Mouse (Mus musculus) forebrain, embryonic 13.5 days (tissue): Measurements from ENCODE around the gene Mrps35. TPM values are rescaled to one million over a fixed set of nuclear protein-coding genes. Genes with fewer than 3 reads are reported as not detected.

ENCODE experiments used
- ATAC-seq: fragments of 200-750 bp; cut with Nextera tagmentation; 2 replicates; pipeline ENCODE4 v1.8.0; 2017
- H3K27ac ChIP-seq: fragments of 300-500 bp; sonication (generic); 2 replicates; pipeline ENCODE4 v1.5.1; 2015; ENCODE audit warnings: inconsistent platforms, mild to moderate bottlenecking, moderate library complexity
- H3K27me3 ChIP-seq: fragments of 300-500 bp; sonication (generic); 2 replicates; pipeline ENCODE4 v1.6.1; 2015; ENCODE audit warnings: mild to moderate bottlenecking, inconsistent platforms
- H3K36me3 ChIP-seq: fragments of 300-500 bp; sonication (generic); 2 replicates; pipeline ENCODE4 v1.6.1; 2015; ENCODE audit warnings: mild to moderate bottlenecking, inconsistent platforms; ENCODE audit not compliant: poor library complexity, severe bottlenecking
- H3K4me1 ChIP-seq: fragments of 300-500 bp; sonication (generic); 2 replicates; pipeline ENCODE4 v1.6.1; 2015; ENCODE audit warnings: inconsistent platforms
- H3K4me2 ChIP-seq: fragments of 300-500 bp; sonication (generic); 2 replicates; pipeline ENCODE4 v1.6.1; 2015; ENCODE audit warnings: inconsistent platforms, mild to moderate bottlenecking, moderate library complexity
- H3K4me3 ChIP-seq: fragments of 300-500 bp; sonication (generic); 2 replicates; pipeline ENCODE4 v1.5.1; 2015; ENCODE audit warnings: mild to moderate bottlenecking, inconsistent platforms
- H3K9ac ChIP-seq: fragments of 300-500 bp; sonication (generic); 2 replicates; pipeline ENCODE4 v1.6.1; 2015; ENCODE audit warnings: mild to moderate bottlenecking, inconsistent platforms
- H3K9me3 ChIP-seq: fragments of 300-500 bp; sonication (generic); replicated peaks from 2 replicates; pipeline ENCODE4 v1.6.1; 2016; ENCODE audit warnings: inconsistent platforms
- WGBS: fragments of 180-500 bp; shearing (Covaris S2); methylation state at CpG from one replicate; pipeline ENCODE4 v1.1.7; 2015; 5-methylcytosine and 5-hydroxymethylcytosine counted together
- polyA plus RNA-seq: library from polyadenylated mRNA; unstranded; fragments of >200 nt; fragmentation: Nextera tagmentation; extraction: Ambion mirVana; gene quantifications from 2 replicates; pipeline ENCODE4 v1.2.1, GENCODE M21; 2015

Mrps35 gene
- polyA plus RNA-seq, 1 experiment from 2014 or later, result 99.0 TPM

GRCm38 (mm10) chr6:147032303-147032925, 10.2 kb upstream of the Mrps35 start, which contains the start of gene Rep15:
Gene Rep15, plus strand, starts transcription at chr6:147032584.
- Histone ChIP-seq H3K4me1 (no peaks in the 10 kb centered on the region), H3K27me3 (no peaks in the 10 kb centered on the region), H3K36me3 (no peaks in the 10 kb centered on the region; the same call in 1 of the 2 replicates), H3K9me3 (no peaks in the 10 kb centered on the region), H3K9ac (no peak within 1 kb of the TSS), H3K27ac (no peak within 1 kb of the TSS), H3K4me2 (no peak within 1 kb of the TSS), H3K4me3 (no peak within 1 kb of the TSS)
- no peak for ATAC-seq
- 29% methylated on average over 13 of the region's 13 CpGs for WGBS

GRCm38 (mm10) chr6:147043633-147044032, 1.1 kb downstream of the Mrps35 start:
- Histone ChIP-seq H3K27me3 (0 out of 2 replicates have a peak, but pooled peaks cover 8% of the 10 kb centered on the region), H3K36me3 (peaks cover 21% of the 10 kb centered on the region), H3K4me2 (peak overlapping the region; percentile 75), H3K4me1 (peaks cover 16% of the 10 kb centered on the region), H3K27ac (no peak overlapping the region), H3K9me3 (no peaks in the 10 kb centered on the region), H3K9ac (peak overlapping the region; percentile 93), H3K4me3 (peak overlapping the region; percentile 87)
- WGBS, result 55% methylated on average over 7 of the region's 7 CpGs
- no peak for ATAC-seq

DNA sequence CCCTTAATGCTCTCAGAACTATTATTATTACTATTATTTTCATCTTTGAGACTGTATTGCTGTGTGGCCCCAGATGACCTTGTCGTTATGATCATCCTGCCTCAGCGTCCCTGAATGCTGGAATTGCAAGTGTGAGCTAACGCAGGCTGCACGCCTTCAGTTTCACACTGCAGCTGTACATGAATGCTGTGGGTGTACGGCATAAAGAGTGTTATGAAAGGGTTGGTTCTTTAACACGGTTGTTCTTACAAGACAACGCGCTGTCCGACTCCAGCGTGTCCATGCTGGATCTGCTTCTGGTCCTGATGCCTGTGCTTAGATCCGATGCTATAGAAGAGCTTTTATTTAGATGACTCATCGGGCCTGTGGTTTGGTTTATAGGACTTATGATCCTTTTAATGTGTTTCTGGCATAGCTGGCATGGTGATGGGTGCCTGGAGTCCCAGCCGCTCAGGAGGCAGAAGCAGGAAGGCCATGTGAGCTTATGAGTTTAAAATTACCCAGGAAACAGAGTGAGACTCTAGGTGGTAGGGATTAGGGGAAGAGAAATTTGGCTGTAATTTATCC, 6.8 kb downstream of the Mrps35 start:
- H3K27ac ChIP-seq, result no peak overlapping the region
- H3K4me2 ChIP-seq, result no peak overlapping the region
- no peak overlapping the region for H3K9ac ChIP-seq
- no peaks in the 10 kb centered on the region for H3K27me3 ChIP-seq
- peaks cover 6% of the 10 kb centered on the region; the same call in 1 of the 2 replicates for H3K4me1 ChIP-seq
- ATAC-seq, result no peak
- H3K9me3 ChIP-seq, result no peaks in the 10 kb centered on the region
- H3K4me3 ChIP-seq, result no peak overlapping the region
- WGBS, result 97% methylated on average over 13 of the region's 13 CpGs
- H3K36me3 ChIP-seq, result peaks cover 71% of the 10 kb centered on the region

GRCm38 (mm10) chr6:147051666-147052065, 9.1 kb downstream of the Mrps35 start:
- ATAC-seq, result no peak
- H3K27me3 ChIP-seq, result no peaks in the 10 kb centered on the region
- H3K4me3 ChIP-seq, result no peak overlapping the region
- H3K9me3 ChIP-seq, result no peaks in the 10 kb centered on the region
- no peak overlapping the region for H3K27ac ChIP-seq
- peaks cover 8% of the 10 kb centered on the region; the same call in 1 of the 2 replicates for H3K4me1 ChIP-seq
- H3K9ac ChIP-seq, result no peak overlapping the region
- H3K4me2 ChIP-seq, result no peak overlapping the region
- WGBS, result 94% methylated on average over 8 of the region's 8 CpGs
- peaks cover 92% of the 10 kb centered on the region for H3K36me3 ChIP-seq

DNA sequence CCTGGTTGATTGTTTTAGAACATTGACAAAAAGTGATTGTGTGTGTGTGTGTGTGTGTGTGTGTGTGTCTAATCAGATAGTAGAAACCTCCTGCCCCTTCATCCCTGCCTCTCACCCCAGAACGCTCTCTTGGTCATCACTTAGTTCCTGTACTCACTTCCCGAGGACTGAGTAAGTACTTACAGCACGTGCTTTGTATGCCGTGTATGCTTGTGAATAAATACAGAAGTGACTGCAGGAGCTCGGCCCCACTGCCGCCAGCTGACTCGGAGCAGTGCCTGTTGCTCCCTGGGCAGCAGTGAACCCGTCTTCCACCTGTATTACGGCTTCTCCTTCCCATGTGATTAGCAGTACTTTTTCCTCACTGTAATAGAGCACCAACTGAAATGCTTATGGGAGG, 9.9 kb downstream of the Mrps35 start:
- ATAC-seq, result no peak
- H3K4me1 ChIP-seq, result peaks cover 8% of the 10 kb centered on the region; the same call in 1 of the 2 replicates

GRCm38 (mm10) chr6:147053785-147054646, 11.5 kb downstream of the Mrps35 start:
- Histone ChIP-seq H3K27ac (peak overlapping the region; percentile 11; the same call in 1 of the 2 replicates), H3K9me3 (no peaks in the 10 kb centered on the region), H3K4me3 (no peak overlapping the region), H3K36me3 (peaks cover 86% of the 10 kb centered on the region), H3K27me3 (no peaks in the 10 kb centered on the region), H3K4me1 (peaks cover 8% of the 10 kb centered on the region; the same call in 1 of the 2 replicates), H3K9ac (no peak overlapping the region), H3K4me2 (no peak overlapping the region)
- WGBS, result 70% methylated on average over 19 of the region's 19 CpGs
- peak; percentile 90 for ATAC-seq

More for the DNA sequence above, 9.9 kb downstream of the Mrps35 start:
- WGBS, result 92% methylated on average over 9 of the region's 9 CpGs
- peaks cover 91% of the 10 kb centered on the region for H3K36me3 ChIP-seq
- no peak overlapping the region for H3K4me3 ChIP-seq
- H3K27me3 ChIP-seq, result no peaks in the 10 kb centered on the region
- H3K9ac ChIP-seq, result no peak overlapping the region
- H3K27ac ChIP-seq, result no peak overlapping the region
- no peak overlapping the region for H3K4me2 ChIP-seq
- H3K9me3 ChIP-seq, result no peaks in the 10 kb centered on the region

DNA sequence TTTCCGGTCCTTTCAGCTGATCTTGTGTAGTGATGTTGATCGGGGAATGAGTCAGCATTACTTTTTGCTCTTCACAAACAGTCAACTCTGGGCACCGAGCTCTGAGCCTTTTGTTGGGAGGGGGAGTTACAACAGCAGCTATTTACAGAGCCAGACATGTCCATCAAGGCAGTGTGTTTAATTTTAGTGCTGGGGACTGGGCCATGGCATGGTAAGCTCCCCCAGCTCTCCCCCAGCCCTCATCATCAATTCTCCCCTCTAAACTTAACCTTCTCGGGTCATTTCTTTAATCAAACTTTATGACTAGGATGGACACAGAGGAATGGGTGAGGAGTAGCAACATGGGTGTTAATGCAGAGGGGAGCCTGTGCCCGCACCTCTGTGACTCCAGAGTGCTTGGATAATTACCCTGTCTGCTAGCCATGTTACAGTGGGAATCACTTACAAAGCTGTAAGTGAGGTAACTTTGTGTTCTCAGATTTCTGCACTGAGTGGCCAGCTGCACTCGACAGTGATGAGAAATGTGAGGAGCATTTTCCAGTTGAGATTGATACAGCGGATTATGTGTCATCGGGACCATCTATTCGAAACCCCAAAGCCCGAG, 12.9 kb downstream of the Mrps35 start:
- Histone ChIP-seq H3K4me2 (no peak overlapping the region), H3K9ac (no peak overlapping the region), H3K27me3 (no peaks in the 10 kb centered on the region), H3K4me1 (peaks cover 8% of the 10 kb centered on the region; the same call in 1 of the 2 replicates), H3K4me3 (no peak overlapping the region), H3K27ac (no peak overlapping the region), H3K9me3 (no peaks in the 10 kb centered on the region), H3K36me3 (peaks cover 80% of the 10 kb centered on the region)
- ATAC-seq, result no peak
- 87% methylated on average over 10 of the region's 10 CpGs for WGBS

DNA sequence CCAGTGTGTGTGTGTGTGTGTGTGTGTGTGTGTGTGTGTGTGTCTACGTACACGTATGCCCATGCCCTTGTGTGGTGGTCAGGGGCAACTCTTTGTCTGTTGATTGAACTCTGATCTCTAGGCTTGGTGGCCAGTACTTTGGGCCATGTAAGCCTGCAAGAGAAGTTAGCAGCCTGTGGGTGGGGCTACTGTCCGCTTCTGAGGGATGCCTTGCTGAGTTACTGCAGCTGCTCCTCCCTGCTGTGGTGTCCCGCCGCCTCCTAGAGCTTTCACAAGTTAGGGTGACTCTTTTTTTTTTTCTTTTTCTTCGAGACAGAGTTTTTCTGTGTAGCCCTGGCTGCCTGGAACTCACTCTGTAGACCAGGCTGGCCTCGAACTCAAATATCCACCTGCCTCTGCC, 16.8 kb downstream of the Mrps35 start:
- Histone ChIP-seq H3K4me3 (no peak overlapping the region), H3K27ac (no peak overlapping the region), H3K9me3 (no peaks in the 10 kb centered on the region), H3K4me1 (peaks cover 23% of the 10 kb centered on the region), H3K27me3 (no peaks in the 10 kb centered on the region), H3K4me2 (no peak overlapping the region), H3K36me3 (peaks cover 72% of the 10 kb centered on the region), H3K9ac (no peak overlapping the region)
- no peak for ATAC-seq
- 56% methylated on average over 7 of the region's 7 CpGs for WGBS

DNA sequence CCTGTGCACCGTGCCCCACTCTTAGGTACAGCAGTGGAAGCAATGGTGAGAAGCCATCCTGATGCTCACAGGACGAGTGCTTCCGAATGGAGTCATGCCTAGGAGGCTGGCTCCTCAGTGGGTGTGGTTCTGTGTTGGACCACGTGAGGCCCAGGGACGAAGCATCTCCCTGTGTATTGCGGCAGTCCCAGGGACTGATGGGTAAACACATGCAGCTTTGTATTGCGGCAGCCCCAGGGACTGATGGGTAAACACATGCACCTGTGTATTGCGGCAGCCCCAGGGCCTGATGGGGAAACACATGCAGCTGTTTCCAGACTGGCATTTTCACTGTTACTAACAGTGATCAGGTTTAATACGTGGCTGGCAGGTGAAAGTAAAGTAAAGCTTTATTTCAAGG, 19.1 kb downstream of the Mrps35 start:
- Histone ChIP-seq H3K9ac (no peak overlapping the region), H3K9me3 (no peaks in the 10 kb centered on the region), H3K27ac (peak overlapping the region; percentile 61), H3K4me2 (no peak overlapping the region), H3K4me1 (peaks cover 16% of the 10 kb centered on the region), H3K27me3 (no peaks in the 10 kb centered on the region), H3K4me3 (no peak overlapping the region), H3K36me3 (peaks cover 61% of the 10 kb centered on the region)
- 57% methylated on average over 9 of the region's 9 CpGs for WGBS
- peak; percentile 91 for ATAC-seq

DNA sequence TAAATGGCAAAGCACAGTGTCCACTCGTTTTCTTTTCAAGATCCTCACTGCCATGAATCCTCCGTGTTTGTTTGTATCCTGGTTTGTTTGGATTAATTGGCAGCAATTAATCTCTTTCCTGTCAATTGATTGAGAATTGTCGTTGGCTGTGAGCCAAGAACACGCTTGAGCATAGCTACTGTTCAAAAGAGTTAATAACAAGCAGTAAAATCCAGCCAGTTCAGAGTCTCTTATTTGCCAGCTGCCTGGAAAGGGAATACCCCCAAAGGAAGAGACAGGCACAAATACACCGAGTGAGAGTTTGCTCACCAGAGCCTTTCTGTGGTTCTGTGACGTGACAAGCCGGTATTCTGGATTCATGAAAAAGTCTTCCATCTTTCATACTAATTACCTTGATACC, 19.5 kb downstream of the Mrps35 start:
- WGBS, result 34% methylated on average over 7 of the region's 7 CpGs
- peaks cover 61% of the 10 kb centered on the region for H3K36me3 ChIP-seq
- H3K9me3 ChIP-seq, result no peaks in the 10 kb centered on the region
- H3K27ac ChIP-seq, result peak overlapping the region; percentile 61
- no peak overlapping the region for H3K4me3 ChIP-seq
- no peak overlapping the region for H3K4me2 ChIP-seq
- no peak overlapping the region for H3K9ac ChIP-seq
- peaks cover 16% of the 10 kb centered on the region for H3K4me1 ChIP-seq
- ATAC-seq, result peak; percentile 75
- no peaks in the 10 kb centered on the region for H3K27me3 ChIP-seq

DNA sequence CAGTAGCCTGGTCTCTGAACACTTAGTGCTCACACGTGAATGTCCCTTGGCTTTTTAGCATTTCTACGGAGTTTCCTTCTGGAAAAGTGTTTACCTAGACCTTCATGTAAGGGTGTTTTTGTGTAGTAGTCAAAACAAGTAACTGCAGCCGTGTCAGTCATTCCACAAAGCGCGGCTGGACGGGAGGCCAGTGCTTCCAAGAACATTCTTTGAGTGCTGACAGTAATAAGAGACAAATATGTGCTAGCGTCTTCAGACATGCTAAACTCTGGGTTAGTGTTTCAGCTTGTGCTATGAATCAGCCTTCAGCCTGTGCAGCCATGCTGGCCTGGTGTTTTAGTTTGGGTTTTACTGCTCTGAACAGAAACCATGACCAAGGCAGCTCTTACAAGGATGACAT, 20.1 kb downstream of the Mrps35 start:
- H3K4me2 ChIP-seq, result no peak overlapping the region

More for the DNA sequence above, 20.1 kb downstream of the Mrps35 start:
- no peak for ATAC-seq
- Histone ChIP-seq H3K27ac (0 out of 2 replicates have a peak overlapping the region, but pooled peaks have one; percentile 61), H3K4me1 (peaks cover 16% of the 10 kb centered on the region), H3K27me3 (no peaks in the 10 kb centered on the region), H3K9ac (no peak overlapping the region), H3K36me3 (peaks cover 62% of the 10 kb centered on the region), H3K9me3 (no peaks in the 10 kb centered on the region), H3K4me3 (no peak overlapping the region)
- 79% methylated on average over 7 of the region's 7 CpGs for WGBS
